Mouse (Mus musculus): ENCODE measurements around the gene Pold3.

- TF ChIP-seq CTCF (IDR thresholded peaks at IDR 0.05; ENCODE audit: low read depth), result no peak
- no peak for TF ChIP-seq EP300 (IDR thresholded peaks at IDR 0.05; ENCODE audit: low read depth)
These were observed 35.1 kb downstream of the Pold3 start for GRCm38 (mm10) chr7:100086159-100086755.

All from liver, embryonic 14.5 days (tissue).